Mouse (Mus musculus) mesoderm, embryonic 11.5 days (tissue): ENCODE measurements around the gene P2rx1.

Experiments
- DNase-seq: peaks from one replicate; pipeline ENCODE4 v3.0.0-alpha.2; 2012; ENCODE audit warnings: low read depth, low spot score

P2rx1 gene

GRCm38 (mm10) chr11:73020953-73021800 lies 22.3 kb downstream of the P2rx1 start:
- DNase-seq, result no peak

- DNase-seq, result no peak
Observed at GRCm38 (mm10) chr11:73023099-73023498, 24.2 kb downstream of the P2rx1 start.

- DNase-seq, result no peak
Observed at GRCm38 (mm10) chr11:73023827-73024226, 24.9 kb downstream of the P2rx1 start.

DNA sequence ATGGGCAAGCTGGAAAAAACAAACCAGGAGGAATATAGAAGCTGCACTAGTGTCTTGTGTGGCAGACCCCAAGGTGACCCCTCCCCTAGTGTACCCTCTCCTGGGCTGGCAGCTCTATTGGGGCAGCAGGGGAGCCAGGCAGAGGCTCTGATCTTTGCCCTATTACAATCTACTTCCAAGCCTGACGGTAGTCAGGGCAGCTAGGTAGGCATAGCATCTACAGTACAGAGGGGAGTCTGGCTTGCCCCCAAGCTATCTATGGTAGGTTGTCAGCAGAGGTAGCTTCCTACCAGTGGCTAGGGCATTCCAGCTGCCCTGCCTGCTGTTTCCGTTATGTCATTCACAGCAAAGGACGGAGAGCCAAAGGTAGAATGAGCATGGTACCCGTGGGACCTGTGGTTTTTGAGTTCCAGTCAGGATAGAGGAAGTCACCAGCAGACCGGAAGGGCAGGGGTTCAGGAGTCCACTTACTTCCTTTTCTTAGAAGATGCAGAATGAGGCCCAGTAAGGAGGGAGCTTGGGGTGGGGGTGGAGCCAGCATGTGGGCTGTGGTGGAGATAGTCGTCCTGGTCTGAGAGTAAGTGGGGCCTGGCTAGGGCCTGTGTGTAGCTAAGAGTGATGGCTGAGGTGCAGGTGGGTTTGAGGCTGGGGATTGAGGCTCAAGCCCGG lies 25.5 kb downstream of the P2rx1 start:
- DNase-seq, result no peak

GRCm38 (mm10) chr11:73026961-73027360 lies 28.1 kb downstream of the P2rx1 start:
- no peak for DNase-seq

- peak; percentile 90 for DNase-seq
Observed at GRCm38 (mm10) chr11:73030821-73031498, 32.1 kb downstream of the P2rx1 start.

DNA sequence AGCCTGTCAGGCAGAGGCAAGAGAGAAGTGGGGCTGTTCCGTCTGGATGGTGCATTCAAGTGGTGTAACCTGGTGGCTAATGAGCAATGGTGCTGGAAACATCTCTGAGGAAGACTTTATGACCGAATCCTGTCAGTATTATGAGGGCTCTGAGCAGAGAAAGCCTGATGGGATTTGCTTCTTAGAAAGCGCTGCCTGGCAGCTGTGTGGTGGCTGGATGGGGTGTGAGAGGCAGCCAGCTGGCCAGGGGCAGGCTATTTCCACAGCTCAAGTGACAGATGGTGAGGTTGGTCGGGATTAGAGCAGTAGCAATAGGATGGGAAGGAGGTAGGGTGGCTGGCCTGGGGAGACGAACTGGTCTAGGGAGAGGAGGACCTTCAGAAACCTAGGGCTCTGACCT lies 32.6 kb downstream of the P2rx1 start:
- DNase-seq, result no peak

- DNase-seq, result no peak
Observed at GRCm38 (mm10) chr11:73036077-73036476, 37.2 kb downstream of the P2rx1 start.

DNA sequence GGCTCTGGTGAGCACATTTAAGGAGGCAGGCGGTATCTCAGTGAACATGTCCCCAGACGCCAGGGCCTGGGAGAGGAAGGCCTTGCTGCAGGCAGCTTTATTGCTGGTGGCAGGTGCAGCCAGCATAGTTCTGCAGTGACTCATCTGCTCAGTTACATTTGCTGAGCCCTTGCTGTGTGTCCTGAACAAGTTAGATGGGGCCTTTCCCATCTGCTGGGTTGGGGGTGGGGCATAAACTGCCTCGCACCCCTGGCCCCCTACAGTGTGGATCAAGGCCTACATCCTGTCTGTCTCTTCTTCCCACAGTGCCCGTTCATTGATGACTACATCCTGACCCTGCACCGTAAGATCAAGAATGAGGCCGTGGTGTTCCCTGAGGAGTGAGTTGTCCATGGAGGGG lies 38.0 kb downstream of the P2rx1 start:
- peak; percentile 34 for DNase-seq

- no peak for DNase-seq
Observed at GRCm38 (mm10) chr11:73037691-73038090, 38.8 kb downstream of the P2rx1 start.

DNA sequence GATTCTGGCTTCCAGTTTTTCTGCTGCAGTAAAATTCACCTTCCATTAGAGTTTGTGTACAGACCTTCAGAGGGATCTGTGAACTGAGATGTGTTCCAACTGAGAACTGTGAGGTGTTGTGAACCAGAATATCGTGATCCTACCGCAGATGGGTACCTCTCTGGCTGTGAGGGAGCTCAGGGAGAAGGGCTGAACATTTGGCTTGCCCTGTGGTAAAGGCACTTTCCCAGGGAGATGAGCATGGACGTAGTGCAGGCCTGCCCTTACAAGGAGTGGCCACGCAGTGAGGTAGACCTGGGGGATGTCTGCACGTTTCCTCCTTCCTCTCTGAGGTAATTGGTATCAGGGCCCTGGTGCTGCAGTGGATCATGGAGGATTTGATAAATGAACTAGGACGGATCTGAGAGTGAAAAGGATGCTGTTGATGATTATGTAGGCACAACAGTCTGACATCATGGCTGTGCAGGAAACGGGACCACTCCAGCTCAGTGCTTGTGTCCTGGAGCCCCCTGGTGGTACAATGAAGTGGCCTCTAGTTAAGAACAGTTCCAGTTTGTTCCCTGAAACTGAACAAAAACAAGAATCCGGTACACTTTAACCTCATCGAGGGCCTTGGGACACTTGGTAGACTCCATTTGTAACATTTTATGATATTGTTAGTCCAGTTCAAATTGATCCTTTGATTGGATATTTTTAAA lies 40.3 kb downstream of the P2rx1 start:
- peak; percentile 71 for DNase-seq

GRCm38 (mm10) chr11:73044229-73044755 lies 45.4 kb downstream of the P2rx1 start:
- DNase-seq, result no peak

- DNase-seq, result no peak
Observed at GRCm38 (mm10) chr11:73044789-73045188, 45.9 kb downstream of the P2rx1 start.

GRCm38 (mm10) chr11:73047542-73047996 lies 48.7 kb downstream of the P2rx1 start, which contains the start of gene Ncbp3:
Gene Ncbp3 (plus strand): TSS chr11:73047783.
- peak; percentile 93 for DNase-seq

GRCm38 (mm10) chr11:73048030-73048876 lies 49.4 kb downstream of the P2rx1 start:
- DNase-seq, result no peak

DNA sequence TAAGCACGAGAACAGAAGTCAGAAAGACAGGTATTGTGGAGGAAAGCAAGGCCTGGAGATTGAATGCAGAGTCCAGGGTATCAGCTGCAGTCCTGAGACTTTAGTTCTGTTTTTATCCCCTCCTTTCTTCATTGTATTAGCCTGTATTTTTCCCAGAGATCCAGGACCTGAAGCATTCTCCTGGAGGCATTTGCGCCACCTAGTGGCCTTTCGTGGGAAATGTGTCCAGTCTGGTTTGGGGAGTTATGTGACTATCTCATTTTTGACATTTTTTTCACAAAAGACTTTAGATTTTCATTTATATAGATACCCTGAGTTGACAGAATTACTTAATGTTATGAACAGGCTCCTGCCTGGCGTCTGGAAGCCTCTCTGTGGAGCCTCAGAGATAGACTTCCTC lies 50.4 kb downstream of the P2rx1 start:
- peak; percentile 89 for DNase-seq

DNA sequence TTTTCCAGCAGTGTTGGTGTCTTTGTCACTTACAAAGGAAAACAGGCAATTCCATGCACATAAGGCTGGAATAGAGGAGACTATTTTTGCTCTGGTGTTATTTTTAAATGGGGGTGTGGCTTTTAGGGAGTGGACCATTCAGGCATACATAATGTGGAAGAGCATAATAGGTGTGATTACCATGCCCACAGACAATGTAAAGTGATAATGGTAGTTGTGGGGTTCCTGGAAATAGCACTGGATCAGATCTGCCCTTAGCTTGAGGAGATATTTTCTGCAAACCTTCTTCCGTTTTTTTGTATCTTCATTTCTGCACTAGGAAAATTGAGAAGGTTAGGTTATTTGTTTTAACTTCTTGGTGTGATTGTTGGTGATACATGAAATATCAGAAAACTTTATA lies 53.9 kb downstream of the P2rx1 start:
- no peak for DNase-seq

DNA sequence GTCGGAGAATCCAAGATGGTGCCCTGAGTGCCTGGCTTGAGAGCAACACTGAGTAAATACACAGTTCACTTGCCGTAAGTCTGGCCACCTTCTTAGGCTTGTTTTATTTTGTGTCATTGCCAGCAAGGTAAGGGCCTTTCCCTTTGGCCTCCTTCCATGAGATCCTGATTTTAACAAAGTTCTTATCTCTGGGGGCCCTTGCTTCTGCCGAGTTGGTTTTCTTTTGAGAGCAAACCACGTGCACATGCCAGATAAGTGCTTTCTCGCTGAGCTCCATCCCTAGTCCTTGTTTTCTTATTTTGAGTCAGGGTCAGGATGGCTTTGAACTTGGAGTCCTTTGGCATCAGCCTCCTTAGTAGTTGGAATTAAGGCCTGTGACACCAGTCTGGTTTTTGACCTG lies 58.8 kb downstream of the P2rx1 start:
- no peak for DNase-seq

DNA sequence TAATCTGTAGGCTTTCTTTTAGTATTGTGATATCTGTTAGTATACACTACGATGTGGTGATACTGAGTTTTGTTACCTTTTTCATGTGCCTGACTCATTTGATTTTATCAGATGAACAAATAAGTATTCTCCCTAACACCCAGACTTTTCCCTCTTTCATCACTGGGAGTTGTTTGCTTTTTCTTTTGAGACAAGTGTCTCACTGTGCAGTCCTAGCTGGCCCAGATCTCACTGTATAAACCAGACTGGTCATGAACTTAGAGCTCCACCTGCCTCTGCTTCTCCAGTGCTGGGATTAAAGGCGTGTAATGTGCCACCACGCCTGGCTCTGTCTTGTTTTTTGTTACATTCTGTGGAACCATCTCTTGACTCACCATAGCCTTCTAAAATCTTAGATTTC lies 60.7 kb downstream of the P2rx1 start:
- no peak for DNase-seq

GRCm38 (mm10) chr11:73061413-73061812 lies 62.5 kb downstream of the P2rx1 start:
- no peak for DNase-seq
